Mouse (Mus musculus) brown adipose tissue, adult 24 weeks (tissue): ENCODE measurements at regions not wholly inside any gene's neighbourhood (a gene's known extent, or its start where the extent isn't known, plus 50 kb on each side); places are given as distances from the start of the nearest gene placed in this dataset.

Experiments used
- H3K27ac ChIP-seq: fragments of 200-500 bp; replicated peaks from 2 replicates; pipeline ENCODE4 v1.5.1; 2012; ENCODE audit warnings: low read depth, mild to moderate bottlenecking, low read length
- H3K4me1 ChIP-seq: fragments of 200-500 bp; 2 replicates; pipeline ENCODE4 v1.6.1; 2012; ENCODE audit warnings: low read length, mixed read lengths; ENCODE audit not compliant: control insufficient read depth, insufficient read depth, insufficient read length
- H3K4me3 ChIP-seq: fragments of 200-500 bp; 2 replicates; pipeline ENCODE4 v1.5.1; 2012; ENCODE audit warnings: low read depth, mild to moderate bottlenecking, low read length, moderate library complexity; ENCODE audit not compliant: insufficient read depth

- Histone ChIP-seq H3K4me3 (no peak overlapping the region), H3K27ac (no peak overlapping the region), H3K4me1 (no peaks in the 10 kb centered on the region)
These were observed 353.0 kb downstream of the Nucb2 start for GRCm38 (mm10) chr7:116857141-116857540.

GRCm38 (mm10) chr7:116857744-116858143, 353.6 kb downstream of the Nucb2 start:
- Histone ChIP-seq H3K27ac (no peak overlapping the region), H3K4me3 (no peak overlapping the region), H3K4me1 (no peaks in the 10 kb centered on the region)

GRCm38 (mm10) chr7:116882268-116882964, 378.2 kb downstream of the Nucb2 start:
- Histone ChIP-seq H3K4me3 (no peak overlapping the region), H3K4me1 (no peaks in the 10 kb centered on the region), H3K27ac (no peak overlapping the region)

GRCm38 (mm10) chr7:116893846-116894245, 389.7 kb downstream of the Nucb2 start:
- Histone ChIP-seq H3K4me1 (no peaks in the 10 kb centered on the region), H3K27ac (no peak overlapping the region), H3K4me3 (no peak overlapping the region)

GRCm38 (mm10) chr7:116915797-116916196, 411.6 kb downstream of the Nucb2 start:
- H3K27ac ChIP-seq, result no peak overlapping the region
- H3K4me1 ChIP-seq, result no peaks in the 10 kb centered on the region
- H3K4me3 ChIP-seq, result no peak overlapping the region

GRCm38 (mm10) chr7:116917921-116918670, 413.9 kb downstream of the Nucb2 start:
- Histone ChIP-seq H3K27ac (no peak overlapping the region), H3K4me3 (no peak overlapping the region)

GRCm38 (mm10) chr7:116946448-116946847, 434.3 kb upstream of the Xylt1 start:
- Histone ChIP-seq H3K4me1 (no peaks in the 10 kb centered on the region), H3K27ac (no peak overlapping the region), H3K4me3 (no peak overlapping the region)

More at GRCm38 (mm10) chr7:116917921-116918670, 413.9 kb downstream of the Nucb2 start:
- no peaks in the 10 kb centered on the region for H3K4me1 ChIP-seq

- Histone ChIP-seq H3K4me3 (no peak overlapping the region), H3K4me1 (no peaks in the 10 kb centered on the region), H3K27ac (no peak overlapping the region)
These were observed 421.4 kb upstream of the Xylt1 start for GRCm38 (mm10) chr7:116959196-116959895.

- no peaks in the 10 kb centered on the region for H3K4me1 ChIP-seq
- H3K27ac ChIP-seq, result no peak overlapping the region
- H3K4me3 ChIP-seq, result no peak overlapping the region
These were observed 416.9 kb upstream of the Xylt1 start for GRCm38 (mm10) chr7:116963839-116964238.

GRCm38 (mm10) chr7:116991351-116991750, 389.4 kb upstream of the Xylt1 start:
- H3K4me1 ChIP-seq, result no peaks in the 10 kb centered on the region
- no peak overlapping the region for H3K27ac ChIP-seq
- no peak overlapping the region for H3K4me3 ChIP-seq

- Histone ChIP-seq H3K27ac (no peak overlapping the region), H3K4me1 (no peaks in the 10 kb centered on the region), H3K4me3 (no peak overlapping the region)
These were observed 388.6 kb upstream of the Xylt1 start for GRCm38 (mm10) chr7:116992166-116992565.

- Histone ChIP-seq H3K4me1 (no peaks in the 10 kb centered on the region), H3K27ac (no peak overlapping the region), H3K4me3 (no peak overlapping the region)
These were observed 385.0 kb upstream of the Xylt1 start for GRCm38 (mm10) chr7:116995770-116996169.

- Histone ChIP-seq H3K27ac (no peak overlapping the region), H3K4me3 (no peak overlapping the region), H3K4me1 (no peaks in the 10 kb centered on the region)
These were observed 377.6 kb upstream of the Xylt1 start for GRCm38 (mm10) chr7:117003167-117003566.

- H3K4me3 ChIP-seq, result no peak overlapping the region
- no peak overlapping the region for H3K27ac ChIP-seq
- H3K4me1 ChIP-seq, result no peaks in the 10 kb centered on the region
These were observed 362.4 kb upstream of the Xylt1 start for GRCm38 (mm10) chr7:117018349-117018748.

- Histone ChIP-seq H3K4me1 (peaks cover 4% of the 10 kb centered on the region; the same call in 1 of the 2 replicates), H3K4me3 (no peak overlapping the region), H3K27ac (no peak overlapping the region)
These were observed 359.1 kb upstream of the Xylt1 start for GRCm38 (mm10) chr7:117021716-117022115.
